Mouse (Mus musculus) liver, embryonic 15.5 days (tissue): ENCODE data around the gene Mob1b. TPM values are rescaled to one million over a fixed set of nuclear protein-coding genes. Genes with fewer than 3 reads are reported as not detected.
"Not testable (repeated sequence)": the region's sequence is repeated elsewhere in the genome, so short reads cannot be mapped to it uniquely, and the experiment has no call there.

Source experiments
- ATAC-seq: fragments of 200-750 bp; cut with Nextera tagmentation; 2 replicates; pipeline ENCODE4 v1.8.0; 2017; ENCODE audit warnings: moderate number of reproducible peaks, mild to moderate bottlenecking, moderate library complexity; ENCODE audit not compliant: insufficient read depth
- H3K27ac ChIP-seq: fragments of 300-500 bp; sonication (generic); replicated peaks from 2 replicates; pipeline ENCODE4 v1.5.1; 2015; ENCODE audit warnings: mild to moderate bottlenecking, inconsistent platforms
- H3K27me3 ChIP-seq: fragments of 300-500 bp; sonication (generic); 2 replicates; pipeline ENCODE4 v1.6.1; 2015; ENCODE audit warnings: mild to moderate bottlenecking, inconsistent platforms
- H3K36me3 ChIP-seq: fragments of 300-500 bp; sonication (generic); replicated peaks from 2 replicates; pipeline ENCODE4 v1.6.1; 2015; ENCODE audit warnings: moderate library complexity, mild to moderate bottlenecking, inconsistent platforms
- H3K4me1 ChIP-seq: fragments of 300-500 bp; sonication (generic); replicated peaks from 2 replicates; pipeline ENCODE4 v1.6.1; 2015; ENCODE audit warnings: inconsistent platforms
- H3K4me2 ChIP-seq: fragments of 300-500 bp; sonication (generic); 2 replicates; pipeline ENCODE4 v1.6.1; 2015; ENCODE audit warnings: moderate library complexity, mild to moderate bottlenecking, inconsistent platforms
- H3K4me3 ChIP-seq: fragments of 300-500 bp; sonication (generic); replicated peaks from 2 replicates; pipeline ENCODE4 v1.5.1; 2015; ENCODE audit warnings: mild to moderate bottlenecking, inconsistent platforms
- H3K9ac ChIP-seq: fragments of 300-500 bp; sonication (generic); 2 replicates; pipeline ENCODE4 v1.6.1; 2015; ENCODE audit warnings: moderate library complexity, mild to moderate bottlenecking, inconsistent platforms
- H3K9me3 ChIP-seq: fragments of 300-500 bp; sonication (generic); replicated peaks from 2 replicates; pipeline ENCODE4 v1.6.1; 2016; ENCODE audit warnings: inconsistent platforms
- WGBS: fragments of 180-500 bp; shearing (Covaris S2); methylation state at CpG from one replicate; pipeline ENCODE4 v1.1.7; 2015; ENCODE audit warnings: mixed read lengths; ENCODE audit not compliant: insufficient replicate concordance; 5-methylcytosine and 5-hydroxymethylcytosine counted together
- polyA plus RNA-seq: library from polyadenylated mRNA; unstranded; fragments of >200 nt; fragmentation: Nextera tagmentation; extraction: Ambion mirVana; gene quantifications from 2 replicates; pipeline ENCODE4 v1.2.1, GENCODE M21; 2015

Gene Mob1b
- polyA plus RNA-seq, 1 experiment from 2014 or later, result 9.1 TPM

DNA sequence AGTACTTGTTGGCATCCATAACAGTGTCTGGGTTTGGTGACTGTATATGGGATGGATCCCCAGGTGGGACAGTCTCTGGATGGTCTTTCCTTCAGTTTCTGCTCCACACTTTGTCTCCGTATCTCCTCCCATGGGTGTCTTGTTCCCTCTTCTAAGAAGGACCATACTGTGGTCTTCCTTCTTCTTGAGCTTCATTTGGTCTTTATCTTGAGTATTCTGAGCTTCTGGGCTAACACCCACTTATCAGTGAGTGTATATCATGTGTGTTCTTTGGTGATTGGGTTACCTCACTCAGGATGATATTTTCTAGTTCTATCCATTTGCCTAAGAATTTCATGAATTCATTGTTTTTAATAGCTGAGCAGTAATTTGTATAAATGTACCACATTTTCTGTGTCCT is 20.4 kb downstream of the Mob1b start:
- not testable (repeated sequence) for H3K4me1 ChIP-seq, H3K9me3 ChIP-seq, H3K4me3 ChIP-seq, H3K9ac ChIP-seq, H3K4me2 ChIP-seq, H3K27me3 ChIP-seq
- H3K36me3 ChIP-seq, result peaks cover 51% of the 10 kb centered on the region
- ATAC-seq, result peak; percentile 34; the same call in 1 of the 2 replicates
- peak overlapping the region; percentile 24; the same call in 1 of the 2 replicates for H3K27ac ChIP-seq
- WGBS, result 78% methylated on average over 1 of the region's 1 CpGs

DNA sequence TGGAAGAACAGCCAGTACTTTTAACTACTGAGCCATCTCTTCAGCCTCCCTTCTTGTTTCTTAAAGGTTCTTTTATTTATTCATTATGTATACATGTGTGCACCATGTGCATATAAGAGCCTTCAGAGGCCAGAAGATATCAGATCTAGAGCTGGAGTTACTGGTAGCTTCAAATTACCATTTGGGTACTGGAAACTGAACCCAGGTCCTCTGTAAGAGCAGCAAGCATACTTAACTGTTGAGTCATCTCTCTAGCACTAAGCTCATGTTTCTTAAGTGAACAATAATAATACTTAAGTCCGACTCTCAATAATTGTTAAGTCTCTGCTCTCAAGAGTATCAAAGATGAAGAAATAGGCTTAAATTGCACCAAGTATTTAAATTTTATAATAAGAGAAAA is 27.1 kb downstream of the Mob1b start:
- 68% methylated on average over 1 of the region's 1 CpGs for WGBS
- H3K36me3 ChIP-seq, result peaks cover 53% of the 10 kb centered on the region
- no peaks in the 10 kb centered on the region for H3K27me3 ChIP-seq
- no peak overlapping the region for H3K4me2 ChIP-seq
- no peaks in the 10 kb centered on the region for H3K4me1 ChIP-seq
- no peak for ATAC-seq
- H3K27ac ChIP-seq, result no peak overlapping the region
- no peak overlapping the region for H3K9ac ChIP-seq
- H3K9me3 ChIP-seq, result no peaks in the 10 kb centered on the region
- H3K4me3 ChIP-seq, result no peak overlapping the region

DNA sequence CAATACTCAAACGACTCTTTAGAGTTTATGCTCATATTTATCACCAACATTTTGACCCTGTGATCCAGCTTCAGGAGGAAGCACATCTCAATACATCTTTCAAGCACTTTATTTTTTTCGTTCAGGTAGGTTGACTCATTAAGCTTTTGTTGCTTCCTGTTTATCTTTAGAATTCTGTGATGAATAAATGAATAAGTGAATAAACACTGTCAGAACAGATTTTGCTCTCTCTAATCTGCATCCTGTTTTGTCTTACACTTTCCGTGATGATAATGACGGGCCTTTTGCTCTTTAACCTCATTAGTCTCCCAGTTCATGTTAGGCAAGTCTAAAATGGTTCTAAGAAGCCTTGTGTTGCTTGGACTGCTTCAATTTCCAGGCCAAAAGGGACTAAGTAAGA is 32.5 kb downstream of the Mob1b start:
- Histone ChIP-seq H3K36me3 (peaks cover 56% of the 10 kb centered on the region), H3K4me2 (no peak overlapping the region), H3K9ac (no peak overlapping the region), H3K4me3 (no peak overlapping the region), H3K27me3 (no peaks in the 10 kb centered on the region), H3K9me3 (no peaks in the 10 kb centered on the region), H3K27ac (no peak overlapping the region), H3K4me1 (no peaks in the 10 kb centered on the region)
- ATAC-seq, result no peak
- WGBS, result 77% methylated on average over 4 of the region's 4 CpGs

DNA sequence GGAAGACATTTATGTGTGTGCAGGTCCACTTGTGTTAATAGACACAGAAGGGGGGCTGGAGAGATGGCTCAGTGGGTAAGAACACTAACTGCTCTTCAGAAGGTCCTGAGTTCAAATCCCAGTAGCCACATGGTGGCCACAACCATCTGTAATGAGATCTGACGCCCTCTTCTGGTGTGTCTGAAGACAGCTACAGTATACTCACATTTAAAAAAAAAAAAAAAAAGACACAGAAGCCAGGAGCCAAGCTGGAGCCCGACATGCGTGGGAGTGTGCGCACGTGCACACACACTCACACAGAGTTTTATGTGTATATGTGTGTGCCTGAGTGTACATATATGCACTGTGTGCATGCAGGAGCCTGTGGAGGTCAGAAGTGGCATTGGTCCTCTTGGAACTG is 42.0 kb downstream of the Mob1b start:
- 78% methylated on average over 5 of the region's 5 CpGs for WGBS
- no peaks in the 10 kb centered on the region for H3K27me3 ChIP-seq
- no peak overlapping the region for H3K9ac ChIP-seq
- no peaks in the 10 kb centered on the region for H3K9me3 ChIP-seq
- H3K36me3 ChIP-seq, result peaks cover 30% of the 10 kb centered on the region
- no peak overlapping the region for H3K27ac ChIP-seq
- ATAC-seq, result no peak
- no peak overlapping the region for H3K4me2 ChIP-seq
- no peak overlapping the region for H3K4me3 ChIP-seq
- peaks cover 31% of the 10 kb centered on the region for H3K4me1 ChIP-seq

DNA sequence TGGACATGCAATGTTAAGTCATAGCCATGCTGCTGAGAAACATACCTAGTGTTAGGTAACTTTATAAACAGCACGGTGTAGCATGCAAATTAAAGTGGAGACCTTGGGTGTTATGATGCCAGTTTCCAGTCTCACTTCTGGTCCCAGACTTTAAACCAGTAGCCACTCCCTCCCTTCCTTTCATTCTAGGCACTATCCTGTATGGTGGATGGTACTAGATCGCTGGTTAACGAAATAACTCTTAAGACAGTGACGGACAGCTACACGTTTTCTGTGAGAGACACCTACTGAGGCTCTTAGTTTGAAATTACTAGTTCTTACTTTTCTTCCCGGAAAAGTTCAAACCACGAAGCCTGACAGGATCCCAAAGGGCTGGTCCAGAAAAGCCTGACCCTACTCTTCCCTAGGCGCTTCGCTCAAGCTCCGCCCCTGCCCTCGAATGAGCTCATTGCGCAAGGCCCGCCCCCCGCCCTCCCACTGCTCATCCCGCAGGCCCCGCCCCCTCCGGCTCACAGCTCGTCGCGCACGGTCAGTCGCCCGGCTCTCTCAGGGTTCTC is 43.9 kb downstream of the Mob1b start:
- Histone ChIP-seq H3K4me1 (peaks cover 47% of the 10 kb centered on the region), H3K9ac (peak overlapping the region; percentile 54; the same call in 1 of the 2 replicates), H3K36me3 (peaks cover 26% of the 10 kb centered on the region), H3K4me2 (peak overlapping the region; percentile 69), H3K9me3 (no peaks in the 10 kb centered on the region), H3K27ac (peak overlapping the region; percentile 94), H3K4me3 (peak overlapping the region; percentile 82), H3K27me3 (no peaks in the 10 kb centered on the region)
- WGBS, result 1% methylated on average over 23 of the region's 23 CpGs
- ATAC-seq, result peak; percentile 40

DNA sequence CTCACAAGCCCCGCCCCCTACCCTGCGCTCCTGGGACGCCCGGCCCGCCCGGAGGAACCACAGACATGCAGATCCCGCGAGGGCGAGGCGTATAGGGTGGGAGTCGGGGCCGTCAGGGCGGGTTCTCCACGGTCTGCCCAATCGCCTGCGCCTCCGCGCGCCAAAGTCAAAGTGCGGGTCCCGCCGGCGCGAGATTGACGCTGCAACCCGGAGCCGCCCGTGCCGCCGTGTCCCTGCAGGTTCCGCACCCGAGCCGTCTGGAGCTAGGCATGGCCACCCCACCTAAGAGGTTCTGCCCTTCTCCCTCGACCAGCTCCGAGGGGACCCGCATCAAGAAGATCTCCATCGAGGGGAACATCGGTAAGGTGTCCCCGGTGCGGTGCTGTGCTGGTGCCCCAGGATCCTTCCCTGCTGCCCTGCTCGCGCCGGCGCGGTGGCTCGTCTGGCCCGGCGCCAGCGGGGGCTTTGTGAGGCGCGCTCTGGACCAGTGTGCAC is 44.4 kb downstream of the Mob1b start, which contains the start of gene Dck:
TSS of gene Dck (plus strand) at position 10 of the 495 bp plus-strand sequence.
- peaks cover 49% of the 10 kb centered on the region for H3K4me1 ChIP-seq
- peak; percentile 98 for ATAC-seq
- under 1% methylated on average over 51 of the region's 51 CpGs for WGBS

DNA sequence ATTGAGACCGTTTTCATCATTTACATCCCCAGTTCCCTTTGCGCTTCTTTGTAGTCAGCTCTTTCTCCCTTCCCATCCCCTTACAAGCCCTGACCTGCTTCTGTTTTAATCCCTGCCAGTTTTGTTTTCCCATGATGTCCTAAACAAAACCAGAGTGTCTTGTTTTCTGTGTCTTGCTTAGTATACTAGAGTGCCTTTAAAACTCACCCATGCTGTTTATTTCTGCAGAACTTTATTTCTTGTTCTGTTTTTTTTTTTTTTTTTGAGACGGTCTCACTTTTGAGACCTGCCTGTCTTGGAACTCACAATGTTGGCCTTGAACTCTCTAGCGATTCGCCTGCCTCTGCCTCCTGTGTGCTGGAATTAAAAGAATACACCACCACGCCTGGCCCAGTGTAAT is 44.9 kb downstream of the Mob1b start:
- Histone ChIP-seq H3K9me3 (no peaks in the 10 kb centered on the region), H3K27me3 (no peaks in the 10 kb centered on the region), H3K4me2 (peak overlapping the region; percentile 69), H3K4me1 (peaks cover 49% of the 10 kb centered on the region), H3K27ac (peak overlapping the region; percentile 94), H3K4me3 (peak overlapping the region; percentile 82), H3K36me3 (peaks cover 31% of the 10 kb centered on the region), H3K9ac (peak overlapping the region; percentile 93)
- 7% methylated on average over 6 of the region's 6 CpGs for WGBS
- ATAC-seq, result no peak

More for the DNA sequence above, 44.4 kb downstream of the Mob1b start, which contains the start of gene Dck:
- peak within 1 kb of the TSS; percentile 94 for H3K27ac ChIP-seq
- H3K9me3 ChIP-seq, result no peaks in the 10 kb centered on the region
- peak within 1 kb of the TSS; percentile 82 for H3K4me3 ChIP-seq
- peak within 1 kb of the TSS; percentile 93 for H3K9ac ChIP-seq
- H3K4me2 ChIP-seq, result peak within 1 kb of the TSS; percentile 69
- no peaks in the 10 kb centered on the region for H3K27me3 ChIP-seq
- peaks cover 26% of the 10 kb centered on the region for H3K36me3 ChIP-seq

DNA sequence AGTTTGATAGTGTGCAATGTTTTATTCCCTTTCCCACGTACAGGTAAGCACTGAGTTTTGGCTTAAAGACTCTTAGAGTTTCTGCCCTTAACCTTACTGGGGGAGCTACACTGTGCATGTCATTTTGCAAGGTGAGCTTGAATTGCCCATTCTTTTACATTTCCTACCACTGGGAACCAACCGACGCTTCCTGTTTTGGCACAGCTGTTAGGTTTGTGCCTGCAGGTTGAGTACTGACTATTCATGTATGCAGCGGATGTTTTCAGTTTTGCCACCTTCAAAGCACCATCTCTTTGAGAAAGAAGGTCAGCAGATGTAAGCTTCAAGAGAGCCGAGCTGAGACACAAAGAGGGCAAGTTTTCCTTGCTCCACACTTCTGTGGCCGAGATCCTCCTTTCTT is 45.5 kb downstream of the Mob1b start:
- Histone ChIP-seq H3K4me2 (peak overlapping the region; percentile 69), H3K4me3 (peak overlapping the region; percentile 82), H3K27me3 (no peaks in the 10 kb centered on the region), H3K9me3 (no peaks in the 10 kb centered on the region), H3K27ac (peak overlapping the region; percentile 94), H3K36me3 (peaks cover 37% of the 10 kb centered on the region), H3K4me1 (peaks cover 49% of the 10 kb centered on the region), H3K9ac (peak overlapping the region; percentile 93)
- 29% methylated on average over 6 of the region's 6 CpGs for WGBS
- no peak for ATAC-seq

DNA sequence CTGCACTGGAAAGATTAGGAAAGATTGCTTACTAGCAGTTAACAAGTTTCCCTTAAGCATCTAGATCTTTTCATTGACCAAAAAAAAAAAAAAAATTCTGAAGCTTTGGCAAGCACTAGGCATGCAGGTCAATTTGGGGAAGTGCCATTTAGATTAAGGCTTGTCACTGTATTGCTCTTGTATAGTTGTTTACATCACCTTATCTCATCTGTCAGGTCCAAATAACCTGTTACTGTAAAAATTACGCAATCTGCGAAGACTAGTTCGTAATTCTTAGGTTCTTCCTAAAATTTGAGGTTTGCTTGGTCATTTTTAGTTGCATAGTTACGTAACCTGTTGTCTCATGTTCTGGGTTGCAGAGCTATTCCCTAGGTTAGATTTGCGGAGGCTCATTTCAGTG is 46.2 kb downstream of the Mob1b start:
- Histone ChIP-seq H3K27me3 (no peaks in the 10 kb centered on the region), H3K9ac (peak overlapping the region; percentile 93), H3K27ac (peak overlapping the region; percentile 94), H3K4me2 (peak overlapping the region; percentile 69), H3K36me3 (peaks cover 44% of the 10 kb centered on the region), H3K4me1 (peaks cover 49% of the 10 kb centered on the region), H3K9me3 (no peaks in the 10 kb centered on the region), H3K4me3 (peak overlapping the region; percentile 82)
- ATAC-seq, result no peak
- WGBS, result 43% methylated on average over 5 of the region's 5 CpGs

DNA sequence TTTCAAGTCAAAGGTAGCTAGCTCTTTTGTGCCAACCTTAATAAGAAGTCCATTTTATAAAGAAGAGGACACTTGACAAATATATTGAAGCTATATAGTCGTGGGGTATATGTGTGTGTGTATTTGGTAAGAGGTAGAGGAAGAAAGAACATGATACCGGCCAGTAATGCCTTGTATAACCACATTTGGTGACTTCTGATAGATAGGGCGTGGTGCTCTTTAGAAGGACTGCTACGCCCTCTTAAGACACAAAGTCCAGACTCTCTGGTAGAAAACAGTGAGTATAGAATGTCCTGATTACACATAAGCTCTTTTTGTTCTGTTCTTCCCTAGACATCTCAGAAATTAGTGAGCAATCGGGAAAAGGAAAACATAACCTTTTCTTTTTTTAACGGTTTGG is 47.5 kb downstream of the Mob1b start:
- peak overlapping the region; percentile 69 for H3K4me2 ChIP-seq
- peak; percentile 22 for ATAC-seq
- WGBS, result 33% methylated on average over 6 of the region's 6 CpGs
- H3K36me3 ChIP-seq, result peaks cover 49% of the 10 kb centered on the region
- peaks cover 49% of the 10 kb centered on the region for H3K4me1 ChIP-seq
- H3K27me3 ChIP-seq, result no peaks in the 10 kb centered on the region
- peak overlapping the region; percentile 94 for H3K27ac ChIP-seq
- peak overlapping the region; percentile 82 for H3K4me3 ChIP-seq
- no peaks in the 10 kb centered on the region for H3K9me3 ChIP-seq
- H3K9ac ChIP-seq, result peak overlapping the region; percentile 93; the same call in 1 of the 2 replicates

DNA sequence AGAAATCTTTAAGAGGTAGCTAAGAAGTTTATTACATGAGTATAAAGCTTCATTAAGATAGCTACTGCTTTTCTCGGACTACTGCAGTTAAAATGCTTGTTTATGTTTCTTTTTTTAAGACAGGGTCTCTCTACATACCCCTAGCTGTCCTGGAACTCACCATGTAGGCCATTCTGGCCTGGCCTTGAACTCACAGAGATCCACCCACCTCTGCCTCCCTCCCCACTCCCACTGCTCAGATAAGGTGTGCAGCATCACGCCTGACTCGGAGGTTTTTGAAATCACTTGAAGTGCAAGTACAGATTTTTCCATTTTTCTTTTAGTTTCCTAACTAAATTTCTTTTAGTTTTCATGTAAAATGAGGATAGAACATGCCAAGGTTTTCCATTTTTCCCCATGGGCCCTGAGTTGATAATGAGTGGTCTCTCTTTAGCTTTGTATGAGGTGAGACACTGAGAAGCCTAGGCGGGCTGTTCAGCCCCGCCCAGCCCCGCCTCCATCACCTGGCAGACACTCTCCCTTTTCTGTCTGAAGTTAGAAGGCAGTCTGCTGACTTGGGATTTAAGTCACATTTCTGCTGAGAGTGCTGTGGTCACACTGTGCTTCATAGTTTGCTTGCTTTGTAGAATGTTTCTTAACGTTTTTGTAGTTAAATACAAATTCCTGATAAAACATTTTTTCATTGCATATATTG is 61.6 kb downstream of the Mob1b start:
- Histone ChIP-seq H3K4me1 (no peaks in the 10 kb centered on the region), H3K27me3 (no peaks in the 10 kb centered on the region), H3K36me3 (peaks cover 82% of the 10 kb centered on the region), H3K4me2 (no peak overlapping the region), H3K9me3 (no peaks in the 10 kb centered on the region), H3K9ac (no peak overlapping the region), H3K27ac (no peak overlapping the region), H3K4me3 (no peak overlapping the region)
- ATAC-seq, result no peak
- WGBS, result 70% methylated on average over 7 of the region's 7 CpGs
